Mouse (Mus musculus) adrenal gland, adult (tissue): ENCODE measurements around the gene Abcd3.
A peak's percentile ranks its signal among the peaks of the same experiment; 100 is the strongest.

ENCODE experiments used
- DNase-seq, 2 experiments: peaks; one replicate each; pipeline ENCODE4 v3.0.0; 2022 to 2023; ENCODE audit warnings: low spot score in 1 of 2; ENCODE audit not compliant: inconsistent age in 2 of 2

Gene Abcd3

GRCm38 (mm10) chr3:121814877-121815548, at the start of gene Abcd3:
Gene Abcd3 (minus strand): TSS chr3:121815302.
- peak; percentile 91 to 98 for DNase-seq

- DNase-seq, result no peak
These were observed 44.0 kb upstream of the Abcd3 start for GRCm38 (mm10) chr3:121859142-121859541.

GRCm38 (mm10) chr3:121856131-121856530, 41.0 kb upstream of the Abcd3 start:
- DNase-seq, result no peak

GRCm38 (mm10) chr3:121853781-121854520, 38.8 kb upstream of the Abcd3 start:
- no peak for DNase-seq

- DNase-seq, result no peak
These were observed 37.1 kb upstream of the Abcd3 start for GRCm38 (mm10) chr3:121852074-121852826.

- no peak for DNase-seq
These were observed 35.9 kb upstream of the Abcd3 start for GRCm38 (mm10) chr3:121851006-121851405.

GRCm38 (mm10) chr3:121850381-121850780, 35.3 kb upstream of the Abcd3 start:
- DNase-seq, result no peak

- DNase-seq, result no peak
These were observed 32.2 kb upstream of the Abcd3 start for GRCm38 (mm10) chr3:121847296-121847695.

GRCm38 (mm10) chr3:121844658-121845057, 29.6 kb upstream of the Abcd3 start:
- DNase-seq, result no peak

- DNase-seq, result no peak
These were observed 28.9 kb upstream of the Abcd3 start for GRCm38 (mm10) chr3:121844013-121844412.

- DNase-seq, result no peak
These were observed 28.2 kb upstream of the Abcd3 start for GRCm38 (mm10) chr3:121843254-121843653.

- no peak for DNase-seq
These were observed 27.3 kb upstream of the Abcd3 start for GRCm38 (mm10) chr3:121842306-121842860.

- DNase-seq, result no peak
These were observed 26.4 kb upstream of the Abcd3 start for GRCm38 (mm10) chr3:121841412-121842014.

GRCm38 (mm10) chr3:121840351-121840750, 25.2 kb upstream of the Abcd3 start:
- DNase-seq, result no peak

GRCm38 (mm10) chr3:121834732-121835131, 19.6 kb upstream of the Abcd3 start:
- DNase-seq, result no peak

- DNase-seq, result no peak
These were observed 19.1 kb upstream of the Abcd3 start for GRCm38 (mm10) chr3:121834250-121834649.

GRCm38 (mm10) chr3:121825092-121825491, 10.0 kb upstream of the Abcd3 start:
- DNase-seq, result no peak

GRCm38 (mm10) chr3:121824319-121824718, 9.2 kb upstream of the Abcd3 start:
- no peak for DNase-seq

- no peak for DNase-seq
These were observed 7.5 kb upstream of the Abcd3 start for GRCm38 (mm10) chr3:121822643-121823042.

GRCm38 (mm10) chr3:121821559-121822143, 6.5 kb upstream of the Abcd3 start:
- no peak for DNase-seq
